Mouse (Mus musculus) forebrain, embryonic 11.5 days (tissue): ENCODE measurements around the gene Car10. TPM values are rescaled to one million over a fixed set of nuclear protein-coding genes. Genes with fewer than 3 reads are reported as not detected.

Source experiments
- ATAC-seq: fragments of 200-750 bp; cut with Nextera tagmentation; replicated peaks from 2 replicates; pipeline ENCODE4 v1.8.0; 2017; ENCODE audit warnings: moderate TSS enrichment; ENCODE audit not compliant: low FRiP score
- DNase-seq: peaks from one replicate; pipeline ENCODE4 v3.0.0-alpha.2; 2017; ENCODE audit warnings: low spot score
- H3K27ac ChIP-seq: fragments of 300-500 bp; sonication (generic); 2 replicates; pipeline ENCODE4 v1.5.1; 2014; ENCODE audit warnings: low read depth, low read length
- H3K27me3 ChIP-seq: fragments of 300-500 bp; sonication (generic); 2 replicates; pipeline ENCODE4 v1.6.1; 2014; ENCODE audit warnings: mild to moderate bottlenecking, low read length, mixed read lengths; ENCODE audit not compliant: control insufficient read depth, insufficient read depth
- H3K36me3 ChIP-seq: fragments of 300-500 bp; sonication (generic); 2 replicates; pipeline ENCODE4 v1.6.1; 2014; ENCODE audit warnings: mild to moderate bottlenecking, low read length, moderate library complexity, mixed read lengths; ENCODE audit not compliant: control insufficient read depth, insufficient read depth
- H3K4me1 ChIP-seq: fragments of 300-500 bp; sonication (generic); replicated peaks from 2 replicates; pipeline ENCODE4 v1.6.1; 2014; ENCODE audit warnings: low read length, mixed read lengths; ENCODE audit not compliant: control insufficient read depth, insufficient read depth
- H3K4me2 ChIP-seq: fragments of 300-500 bp; sonication (generic); 2 replicates; pipeline ENCODE4 v1.6.1; 2014; ENCODE audit warnings: low read depth, mild to moderate bottlenecking, low read length, moderate library complexity, mixed read lengths; ENCODE audit not compliant: severe bottlenecking
- H3K4me3 ChIP-seq: fragments of 300-500 bp; sonication (generic); 2 replicates; pipeline ENCODE4 v1.5.1; 2014; ENCODE audit warnings: low read depth, low read length
- H3K9ac ChIP-seq: fragments of 300-500 bp; sonication (generic); 2 replicates; pipeline ENCODE4 v1.6.1; 2014; ENCODE audit warnings: low read length
- H3K9me3 ChIP-seq: fragments of 300-500 bp; sonication (generic); 2 replicates; pipeline ENCODE4 v1.6.1; 2016; ENCODE audit warnings: low read length, mixed read lengths; ENCODE audit not compliant: control insufficient read depth
- WGBS: fragments of 180-500 bp; shearing (Covaris S2); extraction: QIAGEN DNeasy Blood & Tissue Kit; methylation state at CpG from one replicate; pipeline ENCODE4 v1.1.7; 2014; 5-methylcytosine and 5-hydroxymethylcytosine counted together
- polyA plus RNA-seq: library from polyadenylated mRNA; unstranded; fragments of >200 nt; fragmentation: Nextera tagmentation; extraction: Ambion mirVana; gene quantifications from 2 replicates; pipeline ENCODE4 v1.2.1, GENCODE M21; 2014

The Car10 gene
- polyA plus RNA-seq, 1 experiment from 2014 or later: 1.3 TPM

GRCm38 (mm10) chr11:93594033-93594432 lies 496.2 kb downstream of the Car10 start:
- H3K27me3 ChIP-seq: no peaks in the 10 kb centered on the region
- H3K9ac ChIP-seq: no peak overlapping the region
- no peaks in the 10 kb centered on the region for H3K36me3 ChIP-seq
- WGBS: 29% methylated on average over 2 of the region's 2 CpGs
- no peak overlapping the region for H3K4me2 ChIP-seq
- no peaks in the 10 kb centered on the region for H3K4me1 ChIP-seq
- DNase-seq (no peak), ATAC-seq (no peak; the same call in 1 of the 2 replicates)
- no peak overlapping the region for H3K4me3 ChIP-seq
- H3K9me3 ChIP-seq: no peaks in the 10 kb centered on the region
- no peak overlapping the region for H3K27ac ChIP-seq

GRCm38 (mm10) chr11:93598175-93598574 lies 500.3 kb downstream of the Car10 start:
- no peak for ATAC-seq
- DNase-seq: no peak
- Histone ChIP-seq H3K4me3 (no peak overlapping the region), H3K9ac (no peak overlapping the region), H3K27me3 (no peaks in the 10 kb centered on the region), H3K4me2 (no peak overlapping the region), H3K9me3 (no peaks in the 10 kb centered on the region), H3K4me1 (no peaks in the 10 kb centered on the region), H3K27ac (no peak overlapping the region), H3K36me3 (no peaks in the 10 kb centered on the region)
- WGBS: 79% methylated on average over 4 of the region's 4 CpGs

GRCm38 (mm10) chr11:93599755-93600154 lies 501.9 kb downstream of the Car10 start:
- WGBS: 89% methylated on average over 3 of the region's 3 CpGs
- no peaks in the 10 kb centered on the region for H3K9me3 ChIP-seq
- ATAC-seq (no peak), DNase-seq (no peak)
- H3K4me1 ChIP-seq: no peaks in the 10 kb centered on the region
- H3K36me3 ChIP-seq: no peaks in the 10 kb centered on the region
- no peak overlapping the region for H3K9ac ChIP-seq
- H3K4me3 ChIP-seq: no peak overlapping the region
- no peak overlapping the region for H3K27ac ChIP-seq
- H3K27me3 ChIP-seq: no peaks in the 10 kb centered on the region
- no peak overlapping the region for H3K4me2 ChIP-seq

GRCm38 (mm10) chr11:93603575-93603974 lies 505.7 kb downstream of the Car10 start:
- 61% methylated on average over 1 of the region's 1 CpGs for WGBS

GRCm38 (mm10) chr11:93607111-93607510 lies 509.3 kb downstream of the Car10 start:
- Histone ChIP-seq H3K27ac (no peak overlapping the region), H3K4me2 (no peak overlapping the region), H3K36me3 (no peaks in the 10 kb centered on the region), H3K9ac (no peak overlapping the region), H3K9me3 (no peaks in the 10 kb centered on the region), H3K4me1 (no peaks in the 10 kb centered on the region), H3K27me3 (no peaks in the 10 kb centered on the region), H3K4me3 (no peak overlapping the region)
- whole genome bisulfite sequencing: 92% methylated on average over 1 of the region's 1 CpGs
- no peak for DNase-seq
- ATAC-seq: no peak

More at GRCm38 (mm10) chr11:93603575-93603974, 505.7 kb downstream of the Car10 start:
- no peaks in the 10 kb centered on the region for H3K36me3 ChIP-seq
- no peak overlapping the region for H3K27ac ChIP-seq
- H3K9ac ChIP-seq: no peak overlapping the region
- no peaks in the 10 kb centered on the region for H3K4me1 ChIP-seq
- no peak overlapping the region for H3K4me2 ChIP-seq
- no peaks in the 10 kb centered on the region for H3K27me3 ChIP-seq
- ATAC-seq (no peak), DNase-seq (no peak)
- H3K4me3 ChIP-seq: no peak overlapping the region
- H3K9me3 ChIP-seq: no peaks in the 10 kb centered on the region

- WGBS: 44% methylated on average over 7 of the region's 7 CpGs
- DNase-seq (no peak), ATAC-seq (no peak)
- H3K9me3 ChIP-seq: no peaks in the 10 kb centered on the region
- H3K4me2 ChIP-seq: no peak overlapping the region
- no peak overlapping the region for H3K9ac ChIP-seq
- H3K36me3 ChIP-seq: no peaks in the 10 kb centered on the region
- H3K27ac ChIP-seq: no peak overlapping the region
- no peaks in the 10 kb centered on the region for H3K27me3 ChIP-seq
- no peak overlapping the region for H3K4me3 ChIP-seq
- H3K4me1 ChIP-seq: no peaks in the 10 kb centered on the region
These were observed 510.9 kb downstream of the Car10 start for GRCm38 (mm10) chr11:93608716-93609115.

- no peaks in the 10 kb centered on the region for H3K36me3 ChIP-seq
- no peak for ATAC-seq
- no peak overlapping the region for H3K27ac ChIP-seq
- WGBS: 83% methylated on average over 4 of the region's 4 CpGs
- no peaks in the 10 kb centered on the region for H3K27me3 ChIP-seq
- H3K4me3 ChIP-seq: no peak overlapping the region
- no peak overlapping the region for H3K9ac ChIP-seq
- H3K4me1 ChIP-seq: no peaks in the 10 kb centered on the region
- H3K9me3 ChIP-seq: no peaks in the 10 kb centered on the region
- no peak for DNase-seq
- H3K4me2 ChIP-seq: no peak overlapping the region
These were observed 514.2 kb downstream of the Car10 start for GRCm38 (mm10) chr11:93612071-93612470.

GRCm38 (mm10) chr11:93614851-93615250 lies 517.0 kb downstream of the Car10 start:
- Histone ChIP-seq H3K9ac (no peak overlapping the region), H3K4me3 (no peak overlapping the region), H3K27ac (no peak overlapping the region), H3K4me1 (no peaks in the 10 kb centered on the region), H3K27me3 (no peaks in the 10 kb centered on the region), H3K9me3 (no peaks in the 10 kb centered on the region), H3K4me2 (no peak overlapping the region), H3K36me3 (no peaks in the 10 kb centered on the region)
- ATAC-seq (no peak), DNase-seq (no peak)

GRCm38 (mm10) chr11:93623605-93624004 lies 525.8 kb downstream of the Car10 start:
- no peak overlapping the region for H3K27ac ChIP-seq
- H3K4me2 ChIP-seq: no peak overlapping the region
- no peaks in the 10 kb centered on the region for H3K9me3 ChIP-seq
- DNase-seq: no peak
- H3K9ac ChIP-seq: no peak overlapping the region
- no peaks in the 10 kb centered on the region for H3K27me3 ChIP-seq
- no peaks in the 10 kb centered on the region for H3K36me3 ChIP-seq
- H3K4me3 ChIP-seq: no peak overlapping the region
- WGBS: 86% methylated on average over 5 of the region's 5 CpGs
- H3K4me1 ChIP-seq: no peaks in the 10 kb centered on the region
- ATAC-seq: no peak
